Mouse (Mus musculus): ENCODE data around the gene Hbb-bh2. TPM values are rescaled to one million over a fixed set of nuclear protein-coding genes. Genes with fewer than 3 reads are reported as not detected.

Gene Hbb-bh2
- not detected in 2 replicates for polyA plus RNA-seq (2015; fragmentation: Nextera tagmentation; extraction: Ambion mirVana)

DNA sequence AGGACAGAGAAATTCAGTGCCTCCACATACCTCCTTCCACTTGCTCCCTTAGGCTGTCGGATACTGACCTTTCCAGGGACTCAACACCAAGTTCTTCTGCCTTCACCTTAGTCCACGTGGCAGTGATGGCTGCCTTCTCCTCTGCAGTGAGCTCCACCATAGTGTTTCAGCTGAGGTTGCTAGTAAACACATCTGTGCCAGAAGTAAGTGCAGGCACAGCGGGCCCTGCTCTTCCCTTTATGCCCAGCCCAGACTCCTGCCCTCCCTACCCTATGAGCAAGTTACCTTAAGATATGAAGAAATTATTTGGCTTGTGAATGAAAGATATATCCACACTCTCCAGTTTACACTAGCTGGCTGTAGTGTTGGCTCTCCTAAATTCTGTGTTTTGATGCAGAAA, at the start of gene Hbb-bh2:
TSS of gene Hbb-bh2 (minus strand) at position 253 of the 400 bp plus-strand sequence.

GRCm38 (mm10) chr7:103886152-103886551, 45.8 kb upstream of the Hbb-bh2 start, which contains the start of gene Olfr66:
TSS of gene Olfr66 (minus strand) at chr7:103886252.

GRCm38 (mm10) chr7:103853090-103853489, 12.8 kb upstream of the Hbb-bh2 start, which contains the start of gene Hbb-y:
TSS of gene Hbb-y (minus strand) at chr7:103853216.

DNA sequence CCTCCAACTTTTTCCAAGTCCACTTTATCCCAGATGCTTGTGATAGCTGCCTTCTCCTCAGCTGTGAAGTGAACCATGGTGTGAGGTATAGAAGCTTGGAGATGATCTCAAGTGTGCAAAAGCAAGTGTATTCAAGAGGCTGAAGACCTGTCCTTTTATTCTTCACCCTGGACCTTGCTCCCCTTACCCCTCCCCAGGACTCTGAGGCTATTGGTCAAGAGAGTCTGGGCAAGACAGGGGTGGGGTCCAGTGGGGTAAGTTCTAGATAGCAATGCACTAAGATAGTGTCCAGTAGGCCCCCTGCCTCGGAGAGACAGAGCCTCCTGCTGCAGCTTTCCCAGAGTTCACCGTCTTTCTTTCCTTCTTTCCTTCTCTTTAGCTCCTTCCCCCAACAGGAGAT, 2.7 kb upstream of the Hbb-bh2 start, which contains the start of gene Hbb-bh1:
TSS of gene Hbb-bh1 (minus strand) at position 131 of the 400 bp plus-strand sequence.

DNA sequence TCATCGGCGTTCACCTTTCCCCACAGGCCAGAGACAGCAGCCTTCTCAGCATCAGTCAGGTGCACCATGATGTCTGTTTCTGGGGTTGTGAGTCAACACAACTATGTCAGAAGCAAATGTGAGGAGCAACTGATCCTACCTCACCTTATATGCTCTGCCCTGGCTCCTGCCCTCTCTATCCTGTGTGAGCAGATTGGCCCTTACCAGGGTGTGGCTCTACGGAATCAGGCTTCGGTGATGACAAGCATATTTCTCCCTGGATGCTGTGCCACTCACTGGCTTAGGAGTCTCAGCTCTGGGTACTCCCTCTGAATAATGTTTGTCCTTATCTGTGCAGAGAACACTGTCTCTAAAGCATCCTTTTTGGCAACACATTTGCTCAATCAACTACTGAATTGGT, 12.5 kb downstream of the Hbb-bh2 start, which contains the start of gene Hbb-bs:
TSS of gene Hbb-bs (minus strand) at position 289 of the 400 bp plus-strand sequence.

GRCm38 (mm10) chr7:103813766-103814165, 26.6 kb downstream of the Hbb-bh2 start, which contains the start of gene Hbb-bt:
TSS of gene Hbb-bt (minus strand) at chr7:103813996.

DNA sequence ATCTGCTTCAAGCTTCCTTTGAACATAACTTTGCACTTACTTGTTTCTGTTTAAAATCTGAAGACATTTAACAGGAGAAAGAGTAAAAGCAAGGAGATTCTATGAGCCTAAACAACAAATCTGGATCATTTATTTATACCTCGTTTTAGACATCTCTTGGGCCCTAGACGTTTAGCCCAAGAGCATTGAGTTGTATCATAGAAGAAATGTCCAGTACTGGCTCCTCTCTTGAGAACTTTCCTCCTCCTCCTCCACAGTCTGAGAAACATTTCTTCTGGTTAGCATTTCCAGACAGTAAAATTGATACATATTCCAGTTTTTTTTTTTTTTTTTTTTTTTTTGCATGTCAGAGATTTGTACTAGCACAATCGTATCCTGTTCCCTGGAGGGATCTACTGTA, 48.6 kb downstream of the Hbb-bh2 start, which contains the start of gene Olfr67:
TSS of gene Olfr67 (minus strand) at position 101 of the 400 bp plus-strand sequence.

Other genes starting within 250 kb of the Hbb-bh2 start
- gene Olfr619, start 239.9 kb downstream of the Hbb-bh2 start, polyA plus RNA-seq (2015; fragmentation: Nextera tagmentation; extraction: Ambion mirVana), result not detected in 2 replicates
- gene Olfr620, start 228.0 kb downstream of the Hbb-bh2 start, polyA plus RNA-seq (2015; fragmentation: Nextera tagmentation; extraction: Ambion mirVana), result not detected in 2 replicates
- not detected in 2 replicates for gene Olfr622, start 197.8 kb downstream of the Hbb-bh2 start, polyA plus RNA-seq (2015; fragmentation: Nextera tagmentation; extraction: Ambion mirVana)
- not detected in 2 replicates for gene Olfr623, start 176.8 kb downstream of the Hbb-bh2 start, polyA plus RNA-seq (2015; fragmentation: Nextera tagmentation; extraction: Ambion mirVana)
- 0.06 TPM in 1 of 2 replicates, not detected in the other for gene Olfr624, start 169.3 kb downstream of the Hbb-bh2 start, polyA plus RNA-seq (2015; fragmentation: Nextera tagmentation; extraction: Ambion mirVana)
- not detected in 2 replicates for gene Olfr625-ps1, start 157.8 kb downstream of the Hbb-bh2 start, polyA plus RNA-seq (2015; fragmentation: Nextera tagmentation; extraction: Ambion mirVana)
- gene Olfr243, start 125.8 kb downstream of the Hbb-bh2 start, polyA plus RNA-seq (2015; fragmentation: Nextera tagmentation; extraction: Ambion mirVana), result not detected in 2 replicates
- gene Olfr628, start 110.1 kb downstream of the Hbb-bh2 start, polyA plus RNA-seq (2015; fragmentation: Nextera tagmentation; extraction: Ambion mirVana), result not detected in 2 replicates
- not detected in 2 replicates for gene Olfr629, start 95.6 kb downstream of the Hbb-bh2 start, polyA plus RNA-seq (2015; fragmentation: Nextera tagmentation; extraction: Ambion mirVana)
- gene Olfr630, start 83.2 kb downstream of the Hbb-bh2 start, polyA plus RNA-seq (2015; fragmentation: Nextera tagmentation; extraction: Ambion mirVana), result not detected in 2 replicates
- not detected in 2 replicates for gene Olfr69, start 68.9 kb downstream of the Hbb-bh2 start, polyA plus RNA-seq (2015; fragmentation: Nextera tagmentation; extraction: Ambion mirVana)
- not detected in 2 replicates for gene Olfr68, start 60.8 kb downstream of the Hbb-bh2 start, polyA plus RNA-seq (2015; fragmentation: Nextera tagmentation; extraction: Ambion mirVana)
- not detected in 2 replicates for gene Olfr67, start 48.7 kb downstream of the Hbb-bh2 start, polyA plus RNA-seq (2015; fragmentation: Nextera tagmentation; extraction: Ambion mirVana)
- 3,147 and 3,744 TPM in 2 replicates for gene Hbb-bt, start 26.5 kb downstream of the Hbb-bh2 start, polyA plus RNA-seq (2015; fragmentation: Nextera tagmentation; extraction: Ambion mirVana)
- 10,926 and 17,452 TPM in 2 replicates for gene Hbb-bs, start 12.4 kb downstream of the Hbb-bh2 start, polyA plus RNA-seq (2015; fragmentation: Nextera tagmentation; extraction: Ambion mirVana)
- gene Hbb-bh1, start 2.6 kb upstream of the Hbb-bh2 start, polyA plus RNA-seq (2015; fragmentation: Nextera tagmentation; extraction: Ambion mirVana), result 0.39 TPM in 1 of 2 replicates, not detected in the other
- 2.0 and 5.8 TPM in 2 replicates for gene Hbb-y, start 12.7 kb upstream of the Hbb-bh2 start, polyA plus RNA-seq (2015; fragmentation: Nextera tagmentation; extraction: Ambion mirVana)
- gene Olfr66, start 45.7 kb upstream of the Hbb-bh2 start, polyA plus RNA-seq (2015; fragmentation: Nextera tagmentation; extraction: Ambion mirVana), result not detected in 2 replicates
- gene Olfr64, start 54.0 kb upstream of the Hbb-bh2 start, polyA plus RNA-seq (2015; fragmentation: Nextera tagmentation; extraction: Ambion mirVana), result not detected in 2 replicates
- not detected in 2 replicates for gene Olfr65, start 63.0 kb upstream of the Hbb-bh2 start, polyA plus RNA-seq (2015; fragmentation: Nextera tagmentation; extraction: Ambion mirVana)
- not detected in 2 replicates for gene Olfr631, start 88.3 kb upstream of the Hbb-bh2 start, polyA plus RNA-seq (2015; fragmentation: Nextera tagmentation; extraction: Ambion mirVana)
- gene Olfr632, start 93.8 kb upstream of the Hbb-bh2 start, polyA plus RNA-seq (2015; fragmentation: Nextera tagmentation; extraction: Ambion mirVana), result not detected in 2 replicates
- gene Olfr633, start 103.9 kb upstream of the Hbb-bh2 start, polyA plus RNA-seq (2015; fragmentation: Nextera tagmentation; extraction: Ambion mirVana), result not detected in 2 replicates
- not detected in 2 replicates for gene Olfr635, start 130.6 kb upstream of the Hbb-bh2 start, polyA plus RNA-seq (2015; fragmentation: Nextera tagmentation; extraction: Ambion mirVana)
- not detected in 2 replicates for gene Olfr638, start 158.2 kb upstream of the Hbb-bh2 start, polyA plus RNA-seq (2015; fragmentation: Nextera tagmentation; extraction: Ambion mirVana)
- gene Olfr639, start 176.8 kb upstream of the Hbb-bh2 start, polyA plus RNA-seq (2015; fragmentation: Nextera tagmentation; extraction: Ambion mirVana), result not detected in 2 replicates
- gene Olfr640, start 185.1 kb upstream of the Hbb-bh2 start, polyA plus RNA-seq (2015; fragmentation: Nextera tagmentation; extraction: Ambion mirVana), result not detected in 2 replicates
- not detected in 2 replicates for gene Olfr641, start 194.9 kb upstream of the Hbb-bh2 start, polyA plus RNA-seq (2015; fragmentation: Nextera tagmentation; extraction: Ambion mirVana)
- gene Olfr642, start 212.1 kb upstream of the Hbb-bh2 start, polyA plus RNA-seq (2015; fragmentation: Nextera tagmentation; extraction: Ambion mirVana), result not detected in 2 replicates
- gene 4930516K23Rik, start 220.9 kb upstream of the Hbb-bh2 start, polyA plus RNA-seq (2015; fragmentation: Nextera tagmentation; extraction: Ambion mirVana), result not detected in 2 replicates
- not detected in 2 replicates for gene Olfr644, start 231.3 kb upstream of the Hbb-bh2 start, polyA plus RNA-seq (2015; fragmentation: Nextera tagmentation; extraction: Ambion mirVana)
- gene Olfr645, start 244.9 kb upstream of the Hbb-bh2 start, polyA plus RNA-seq (2015; fragmentation: Nextera tagmentation; extraction: Ambion mirVana), result not detected in 2 replicates

Data from adrenal gland, postnatal 0 days (tissue).